Mouse (Mus musculus): ENCODE data around the gene Chrna4.

- no peak for TF ChIP-seq CTCF (IDR thresholded peaks at IDR 0.05; ENCODE audit: extremely low read depth, insufficient read depth, insufficient read length, insufficient replicate concordance)
- no peak for TF ChIP-seq POLR2A (IDR thresholded peaks at IDR 0.05; ENCODE audit: low read depth, low read length)
These were observed 8.8 kb upstream of the Chrna4 start for GRCm38 (mm10) chr2:181052171-181052570.

Measured in spleen, adult 2 months (tissue).